Mouse (Mus musculus): ENCODE measurements at regions not wholly inside any gene's neighbourhood (a gene's known extent, or its start where the extent isn't known, plus 50 kb on each side); places are given as distances from the start of the nearest gene placed in this dataset.
"Not testable (repeated sequence)": the region's sequence is repeated elsewhere in the genome, so short reads cannot be mapped to it uniquely, and the experiment has no call there.

DNA sequence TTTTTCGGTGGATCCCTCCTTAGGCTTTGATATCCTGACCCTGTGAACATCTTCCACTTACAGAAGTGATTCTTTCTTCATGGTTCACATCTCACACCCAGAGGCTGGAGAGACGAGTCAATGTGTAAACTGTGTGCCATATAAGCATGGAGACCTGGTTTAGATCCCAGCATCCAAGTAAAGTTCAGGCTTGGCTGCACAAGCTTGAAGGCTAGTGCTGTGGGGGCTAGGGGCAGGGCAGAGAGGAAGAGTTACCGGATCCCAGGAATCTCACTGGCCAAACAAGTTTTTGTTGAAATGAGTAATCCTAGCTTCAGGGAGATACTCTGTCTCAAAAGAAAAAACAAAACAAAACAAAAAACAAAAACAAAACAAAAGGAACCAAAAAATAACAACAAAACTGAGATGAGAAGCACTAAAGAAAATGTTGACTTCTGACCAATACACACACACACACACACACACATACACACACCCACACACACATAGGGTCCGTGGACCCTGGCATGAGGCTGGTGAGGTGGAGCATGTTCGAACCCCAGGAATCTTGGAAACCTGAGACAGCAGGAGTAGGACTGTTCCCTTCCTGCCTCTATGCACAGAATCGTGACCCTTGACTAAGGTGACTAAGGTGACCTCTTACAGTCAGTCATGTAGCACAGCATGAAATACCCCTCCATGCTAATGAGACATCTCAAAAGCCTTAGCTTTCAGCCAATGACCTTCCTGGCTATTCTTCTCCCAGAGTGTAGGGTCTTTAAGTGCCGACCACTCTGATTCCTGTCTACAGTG is 55.2 kb downstream of the Gm12728 start:
- DNase-seq, result no peak

DNA sequence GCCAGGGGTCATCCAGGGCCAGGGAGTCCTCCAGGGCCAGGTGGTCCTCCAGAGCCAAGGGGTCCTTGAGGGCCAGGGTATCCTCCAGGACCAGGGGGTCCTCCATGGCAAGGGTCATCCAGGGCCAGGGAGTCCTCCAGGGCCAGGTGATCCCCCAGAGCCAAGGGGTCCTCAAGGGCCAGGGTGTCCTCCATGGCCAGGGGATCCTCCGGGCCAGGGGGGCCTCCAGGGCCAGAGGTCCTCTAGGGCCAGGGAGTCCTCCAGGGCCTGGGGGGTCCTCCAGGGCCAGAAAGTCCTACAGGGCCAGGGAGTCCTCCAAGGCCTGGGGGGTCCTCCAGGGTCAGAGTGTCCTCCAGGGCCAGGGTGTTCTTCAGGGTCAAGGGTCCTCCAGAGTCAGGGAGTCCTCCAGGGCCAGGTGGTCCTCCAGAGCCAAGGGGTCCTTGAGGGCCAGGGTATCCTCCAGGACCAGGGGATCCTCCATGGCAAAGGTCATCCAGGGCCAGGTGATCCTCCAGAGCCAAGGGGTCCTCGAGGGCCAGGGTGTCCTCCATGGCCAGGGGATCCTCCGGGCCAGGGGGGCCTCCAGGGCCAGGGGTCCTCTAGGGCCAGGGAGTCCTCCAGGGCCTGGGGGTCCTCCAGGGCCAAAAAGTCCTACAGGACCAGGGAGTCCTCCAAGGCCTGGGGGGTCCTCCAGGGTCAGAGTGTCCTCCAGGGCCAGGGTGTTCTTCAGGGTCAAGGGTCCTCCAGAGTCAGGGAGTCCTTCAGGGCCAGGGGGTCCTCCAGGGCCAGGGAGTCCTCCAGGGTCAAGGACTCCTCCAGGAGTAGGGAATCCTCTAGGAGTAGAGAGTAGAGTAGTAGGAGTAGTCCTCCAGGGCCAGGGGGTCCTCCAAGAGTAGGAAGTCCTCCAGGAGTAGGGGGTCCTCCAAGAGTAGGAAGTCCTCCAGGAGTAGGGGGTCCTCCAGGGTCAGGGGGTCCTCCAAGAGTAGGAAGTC is 56.6 kb downstream of the Gm12728 start:
- not testable (repeated sequence) for DNase-seq

DNA sequence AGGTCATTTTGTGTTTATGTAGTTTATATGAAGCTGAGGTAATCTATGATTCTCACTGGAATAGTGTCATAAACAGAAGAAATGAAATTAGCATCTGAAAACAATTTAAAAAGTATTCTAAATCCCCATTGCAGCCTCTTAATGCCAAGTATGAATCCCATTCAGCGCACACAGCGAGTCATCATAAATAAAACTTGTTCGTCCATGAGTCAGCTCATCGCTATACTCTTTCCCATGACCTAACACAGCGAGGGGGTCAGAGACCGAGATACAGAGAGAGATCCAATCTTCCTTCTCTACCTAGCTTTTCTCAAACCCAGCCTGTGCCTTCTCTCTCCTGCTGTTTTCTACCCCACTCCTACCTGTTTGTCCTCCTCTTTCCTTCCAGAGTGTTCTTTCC is 63.4 kb downstream of the Gm12728 start:
- DNase-seq, result no peak

DNA sequence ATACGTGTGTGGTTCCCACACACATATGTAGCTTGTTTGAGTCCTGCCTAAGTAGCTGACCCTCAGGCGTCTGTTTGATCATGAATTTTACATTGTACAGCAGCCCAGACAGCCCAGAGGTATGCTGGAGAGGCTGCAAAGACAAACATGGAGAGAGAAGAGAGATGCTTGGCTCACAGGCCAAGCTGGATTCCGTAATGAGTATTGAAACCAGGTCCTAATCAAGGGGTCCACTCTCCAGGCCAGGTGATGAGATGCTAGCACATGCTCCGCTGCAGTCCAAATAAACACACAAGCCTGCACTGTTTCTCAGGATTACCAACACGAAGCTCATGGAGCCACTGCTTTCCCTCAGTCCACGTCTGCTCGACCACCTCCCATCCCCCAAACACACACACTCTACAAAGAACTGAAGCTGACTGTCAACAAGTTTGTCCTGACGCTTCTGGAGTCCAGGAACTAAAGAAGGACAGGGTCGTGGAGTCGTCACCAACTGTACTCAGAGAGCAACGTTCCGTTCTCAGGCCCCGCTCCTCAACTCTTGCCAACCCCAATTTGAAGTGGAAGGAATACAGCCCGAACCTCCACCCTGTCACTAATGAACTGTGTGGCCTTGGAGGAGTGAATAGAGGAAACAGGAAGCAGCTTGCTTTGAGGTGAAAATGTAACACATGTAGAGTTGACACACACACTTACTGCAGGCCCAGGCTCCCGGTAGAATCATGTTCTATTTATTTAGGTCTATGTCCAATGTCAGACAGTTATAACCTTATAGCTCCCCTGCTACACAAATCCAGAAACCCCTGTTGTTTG is 69.6 kb downstream of the Gm12728 start:
- no peak for DNase-seq

DNA sequence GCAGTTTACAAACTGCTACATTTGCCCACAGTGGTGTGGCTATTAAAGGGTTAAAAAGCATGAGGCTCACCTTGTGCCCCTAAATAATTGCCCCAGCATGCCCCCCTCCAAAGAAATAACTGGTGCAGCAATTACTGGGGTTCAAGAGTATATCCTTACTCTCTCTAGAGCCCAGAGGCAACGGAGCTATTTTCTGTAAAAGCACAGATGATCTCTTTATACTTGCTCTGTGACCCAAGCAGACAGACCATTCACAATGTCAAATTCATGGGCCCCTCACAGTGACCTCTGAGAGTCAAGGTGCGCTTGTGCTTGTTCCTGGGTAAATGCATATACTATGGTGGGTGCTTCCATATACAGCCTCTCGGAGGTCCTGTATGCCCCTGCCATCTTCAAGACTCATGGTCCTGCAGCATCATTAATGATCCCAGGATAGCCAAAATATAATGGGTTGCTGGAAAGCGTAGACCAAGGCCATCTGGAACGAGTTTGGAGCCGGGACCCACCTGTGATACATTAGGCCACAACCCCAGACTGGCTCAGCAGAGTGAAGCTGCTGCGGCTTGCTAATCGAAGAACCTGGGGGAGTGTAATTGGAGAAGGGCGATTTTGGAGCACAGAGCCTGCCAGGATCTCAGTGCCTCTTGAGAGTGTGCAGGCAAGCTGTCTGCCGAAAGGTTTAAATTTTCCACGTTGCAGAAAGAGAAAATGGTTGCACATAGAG is 71.4 kb downstream of the Gm12728 start:
- DNase-seq, result no peak

DNA sequence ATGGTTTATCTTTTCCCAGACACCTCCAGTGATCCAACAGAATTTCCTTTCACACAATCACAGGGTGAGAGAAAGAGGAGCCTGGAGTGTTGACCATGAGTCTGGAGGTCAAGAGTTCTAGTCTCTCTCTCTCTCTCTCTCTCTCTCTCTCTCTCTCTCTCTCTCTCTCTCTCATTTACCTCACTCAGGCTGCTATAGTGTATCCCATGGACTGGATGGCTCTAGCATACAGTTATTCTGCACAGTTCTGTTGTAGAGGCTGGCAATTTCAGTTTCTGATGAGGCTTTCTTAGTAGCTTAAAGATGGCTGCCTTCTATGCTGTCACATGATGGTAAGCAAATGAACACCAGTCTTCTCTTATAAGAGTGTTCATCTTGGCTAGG is 72.0 kb downstream of the Gm12728 start:
- no peak for DNase-seq

DNA sequence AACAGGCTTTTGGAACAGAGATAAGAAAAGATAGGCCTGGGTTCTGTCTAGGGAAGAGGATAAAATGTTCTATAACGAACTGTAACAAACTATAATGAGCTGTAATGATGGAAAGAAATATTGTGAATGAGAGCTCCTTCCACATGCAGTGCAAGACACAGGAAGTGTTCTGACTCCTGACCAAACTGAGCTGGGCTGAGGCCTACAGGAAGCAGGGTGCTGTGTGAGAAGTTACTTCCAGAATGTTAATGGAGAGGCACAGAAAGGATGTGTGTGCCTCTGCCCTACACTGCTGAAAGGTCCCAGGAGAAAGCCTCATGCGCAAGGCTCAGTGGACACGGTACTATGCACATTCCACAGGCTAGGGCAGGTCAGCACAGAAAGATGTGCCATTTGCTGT is 80.8 kb downstream of the Gm12728 start:
- DNase-seq, result no peak

DNA sequence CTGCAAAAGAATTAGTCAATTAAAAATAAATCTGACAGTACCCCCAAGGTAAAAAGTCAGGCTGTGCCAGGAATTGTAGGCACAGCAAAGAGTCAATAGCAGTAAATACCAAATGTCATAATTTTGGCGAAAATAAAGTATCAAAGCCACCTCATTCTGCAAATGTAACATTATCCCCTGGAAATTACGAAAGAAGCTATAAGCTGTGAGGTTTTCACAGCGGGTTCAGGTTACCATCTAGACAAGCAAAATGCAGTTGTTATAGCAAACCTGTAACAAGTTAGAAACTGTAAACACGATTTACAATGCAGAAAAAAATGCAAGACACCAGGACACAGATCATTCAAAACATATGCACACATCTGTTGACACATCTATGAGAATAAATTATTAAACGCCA is 87.6 kb downstream of the Gm12728 start:
- no peak for DNase-seq

DNA sequence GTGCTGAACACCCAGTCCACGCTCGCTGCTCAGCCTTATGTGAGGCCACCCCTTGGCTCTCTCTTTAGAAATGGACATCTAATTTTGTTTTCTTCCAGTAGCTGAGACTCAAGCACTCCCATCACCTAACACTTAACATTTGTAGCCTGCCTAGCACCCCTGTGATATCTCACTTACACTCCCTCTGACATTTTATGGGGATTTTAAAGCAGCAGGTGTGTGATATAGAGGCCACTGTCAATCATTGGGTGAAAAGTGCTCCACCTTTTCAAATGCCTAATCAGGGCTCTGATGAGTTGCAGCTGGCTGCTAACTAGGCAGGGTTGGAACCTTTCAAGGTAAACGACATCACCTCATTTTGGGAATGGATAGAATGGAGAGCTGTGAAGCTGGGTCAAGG is 90.2 kb downstream of the Gm12728 start:
- DNase-seq, result no peak

DNA sequence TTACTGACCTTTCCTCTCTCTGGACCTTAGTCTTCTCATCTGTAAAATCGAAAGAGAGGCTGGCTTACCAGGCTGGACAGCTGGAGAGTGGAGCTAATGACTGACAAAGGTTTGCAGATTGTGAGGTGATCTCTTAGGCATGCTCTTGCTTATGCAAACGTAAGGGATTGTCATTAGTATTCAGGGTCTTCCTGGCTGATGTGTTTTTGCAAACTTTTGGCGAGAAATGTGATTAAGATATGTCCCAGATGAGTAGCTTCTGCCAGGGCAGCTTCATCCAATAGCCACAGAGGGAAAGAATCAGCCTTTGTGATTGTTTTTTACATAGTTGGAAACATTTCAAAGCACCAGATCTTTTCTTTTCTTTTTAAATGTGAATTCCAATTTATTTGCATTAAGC is 95.1 kb downstream of the Gm12728 start:
- no peak for DNase-seq

DNA sequence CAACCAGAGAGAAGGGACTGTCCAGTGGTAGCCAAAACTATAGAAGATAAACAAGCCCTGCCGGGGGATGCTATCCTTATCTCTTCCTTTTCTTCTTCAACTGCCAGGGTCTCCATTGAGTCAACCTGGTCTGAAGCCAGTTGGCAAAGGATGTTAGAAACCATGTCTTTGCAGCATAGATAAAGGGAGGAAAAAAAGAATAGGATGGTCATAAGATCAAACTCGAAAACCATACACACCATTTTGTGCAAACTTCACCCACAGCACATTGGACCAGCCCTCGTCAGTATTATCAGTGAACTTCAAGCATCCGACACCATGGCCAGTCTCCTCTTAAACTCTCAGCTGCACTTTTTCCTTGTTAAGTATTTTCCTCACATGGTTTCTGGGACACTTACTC is 101.8 kb downstream of the Gm12728 start:
- DNase-seq, result no peak

DNA sequence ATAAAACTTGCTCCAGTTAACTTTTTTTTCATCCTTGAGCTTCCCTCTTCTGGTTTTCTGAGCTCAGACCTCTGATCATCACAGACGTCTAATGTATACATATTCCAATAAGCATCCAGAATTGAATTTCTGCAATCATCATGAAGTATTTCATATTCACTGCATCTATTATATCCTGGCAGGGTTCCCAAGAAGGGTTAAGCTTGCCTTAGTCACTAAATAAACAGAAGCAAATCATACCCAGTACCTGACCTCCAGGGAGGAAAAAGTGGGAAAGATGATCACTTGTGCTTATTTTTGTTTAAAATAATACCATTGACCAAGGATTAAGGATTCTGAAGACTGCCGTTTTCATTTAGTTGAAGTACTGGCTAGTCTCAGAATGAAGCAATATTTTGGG is 102.4 kb downstream of the Gm12728 start:
- DNase-seq, result no peak

DNA sequence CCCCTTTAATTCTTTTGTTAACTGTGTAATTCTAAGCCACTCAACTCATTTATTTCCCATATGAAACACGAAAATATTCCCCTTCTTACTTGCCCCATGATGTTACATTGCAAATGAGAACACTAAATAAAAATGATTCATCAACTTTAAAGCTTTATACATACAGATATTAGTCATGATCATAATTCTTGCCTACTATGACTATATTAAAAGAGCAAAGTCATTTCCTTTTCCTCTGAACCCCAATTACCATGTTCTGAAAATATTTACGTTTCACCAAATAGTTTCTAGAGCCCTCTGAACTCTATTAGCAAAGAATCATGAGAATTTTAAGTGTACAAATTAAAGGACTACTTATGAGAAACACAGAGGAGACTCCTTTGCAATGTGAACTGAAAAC is 105.4 kb downstream of the Gm12728 start:
- DNase-seq, result no peak

DNA sequence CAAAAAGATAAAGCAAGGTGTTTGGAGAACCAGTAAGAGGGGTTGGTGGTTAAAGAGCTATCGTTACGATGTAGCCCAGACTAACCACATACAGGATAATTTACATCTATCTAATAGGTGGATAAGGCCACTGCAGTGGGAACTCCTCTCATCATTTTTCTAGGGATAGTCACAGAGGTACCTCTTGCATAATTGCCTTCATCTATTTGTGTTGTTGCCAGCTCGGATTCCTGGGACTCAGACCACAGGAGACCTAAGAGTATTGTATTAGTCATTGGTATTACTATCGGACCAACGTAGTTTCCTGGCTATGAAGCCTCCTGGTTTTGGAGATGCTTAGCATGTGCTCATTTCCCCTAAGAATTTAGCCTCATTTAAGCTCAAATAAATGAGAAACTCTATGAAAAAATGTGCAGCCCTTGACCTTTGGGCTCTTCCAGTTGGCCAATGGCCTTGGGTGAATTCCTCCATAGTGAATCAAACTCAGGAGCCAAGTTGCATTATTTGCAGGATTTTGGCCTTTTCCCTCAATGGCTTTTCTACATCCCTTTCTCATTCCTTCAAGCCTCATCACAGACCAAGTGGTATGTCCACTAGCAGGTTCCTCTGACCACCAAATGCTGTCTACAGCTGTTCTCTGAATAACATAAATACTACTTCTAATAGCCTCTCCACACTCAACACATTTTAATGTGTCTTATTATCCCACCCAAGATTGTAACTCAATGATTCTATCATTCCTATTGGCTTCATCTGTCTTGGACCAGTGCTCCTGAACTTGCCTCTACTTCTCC is 108.6 kb downstream of the Gm12728 start:
- DNase-seq, result no peak

DNA sequence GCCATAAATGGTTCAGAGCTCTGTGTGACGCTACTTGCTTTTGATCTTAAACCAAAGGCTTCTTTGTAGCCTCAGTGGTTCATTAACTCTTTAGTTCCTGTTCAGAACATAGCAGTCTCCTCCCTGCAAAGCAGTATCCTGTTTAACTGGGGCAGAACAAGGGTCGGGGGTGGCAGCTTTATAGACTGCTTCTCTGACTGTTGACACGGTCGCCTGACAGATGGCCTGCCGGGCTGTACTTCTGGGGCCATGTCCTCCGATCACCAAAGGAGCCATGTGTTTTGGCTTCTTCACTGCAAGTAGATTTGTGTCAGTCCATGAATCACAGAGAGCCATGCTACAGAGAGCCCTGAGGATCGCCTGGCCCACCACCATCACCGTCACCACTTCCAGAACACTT is 115.2 kb downstream of the Gm12728 start:
- DNase-seq, result no peak

DNA sequence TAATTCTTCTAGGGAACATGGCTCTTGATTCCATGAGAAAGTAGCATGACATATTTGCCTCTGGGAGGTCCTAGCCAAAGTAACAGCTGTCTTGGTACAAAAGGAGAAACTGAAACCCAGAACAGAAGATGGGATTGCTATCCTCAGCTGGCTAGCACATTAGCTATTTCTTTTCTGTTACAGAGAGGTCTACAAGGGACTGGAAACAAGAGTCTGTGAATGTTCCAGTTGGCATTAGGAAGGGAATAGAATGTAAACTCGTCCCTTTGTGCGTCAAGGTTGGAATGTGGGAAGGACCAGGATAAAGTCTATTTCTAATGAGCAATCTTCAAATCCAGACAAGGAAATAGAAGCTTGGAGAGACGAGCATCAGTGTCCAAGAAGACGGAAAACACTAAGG is 116.7 kb downstream of the Gm12728 start:
- DNase-seq, result no peak

DNA sequence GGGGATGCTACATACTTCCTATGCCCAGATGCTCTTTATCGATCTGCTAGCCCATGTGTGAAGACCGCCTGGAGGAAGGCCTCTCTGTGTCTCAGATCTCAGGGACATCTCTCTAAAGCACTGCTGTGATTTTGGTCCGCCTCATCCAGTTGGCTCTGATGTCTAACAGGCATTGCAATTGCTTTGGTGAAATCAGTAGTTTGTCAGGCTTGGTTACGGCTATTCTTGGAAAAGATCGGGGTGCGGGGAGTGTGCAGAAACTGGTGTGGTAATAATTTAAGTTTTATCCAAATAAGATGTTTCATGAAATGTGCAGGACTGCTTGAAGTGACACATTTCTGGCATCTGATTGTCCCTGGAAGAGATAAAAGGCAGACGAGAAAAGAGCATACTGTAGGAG is 117.9 kb downstream of the Gm12728 start:
- DNase-seq, result no peak

DNA sequence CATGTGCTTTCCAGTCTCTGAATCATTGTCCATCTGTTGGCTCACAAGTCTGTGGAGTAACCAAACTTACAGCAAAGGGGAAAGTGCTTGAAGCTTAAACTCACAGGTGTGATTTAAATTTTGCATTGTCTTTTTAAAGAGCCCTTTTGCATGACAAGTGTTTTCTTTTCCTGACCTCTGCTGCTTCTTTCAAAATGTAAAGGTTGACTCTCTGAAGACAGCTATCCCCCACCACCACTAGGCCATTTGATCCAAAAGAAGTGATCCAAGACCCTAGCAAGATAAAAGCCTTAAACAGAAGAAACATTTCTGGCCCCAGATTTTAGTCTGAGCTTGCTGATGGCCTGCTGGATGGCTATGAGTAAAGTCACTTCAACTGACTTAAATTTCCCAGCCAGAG is 118.6 kb downstream of the Gm12728 start:
- DNase-seq, result no peak

DNA sequence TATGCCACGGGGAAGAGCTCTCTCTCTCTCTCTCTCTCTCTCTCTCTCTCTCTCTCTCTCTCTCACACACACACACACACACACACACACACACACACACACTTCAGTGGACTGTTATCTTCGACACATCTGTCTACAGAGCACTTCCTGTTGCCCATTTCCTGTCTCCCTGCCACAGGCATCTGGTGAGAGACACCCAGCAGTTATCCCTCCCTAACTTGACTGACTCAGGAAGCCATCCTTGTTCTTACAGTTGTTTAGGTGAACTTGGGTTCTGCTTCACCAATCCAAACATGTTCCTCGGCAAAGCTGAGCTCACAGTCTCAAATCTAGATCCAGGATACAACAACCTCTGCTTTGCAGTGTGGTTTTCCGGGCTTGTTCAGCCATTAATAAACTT is 119.6 kb downstream of the Gm12728 start:
- no peak for DNase-seq

DNA sequence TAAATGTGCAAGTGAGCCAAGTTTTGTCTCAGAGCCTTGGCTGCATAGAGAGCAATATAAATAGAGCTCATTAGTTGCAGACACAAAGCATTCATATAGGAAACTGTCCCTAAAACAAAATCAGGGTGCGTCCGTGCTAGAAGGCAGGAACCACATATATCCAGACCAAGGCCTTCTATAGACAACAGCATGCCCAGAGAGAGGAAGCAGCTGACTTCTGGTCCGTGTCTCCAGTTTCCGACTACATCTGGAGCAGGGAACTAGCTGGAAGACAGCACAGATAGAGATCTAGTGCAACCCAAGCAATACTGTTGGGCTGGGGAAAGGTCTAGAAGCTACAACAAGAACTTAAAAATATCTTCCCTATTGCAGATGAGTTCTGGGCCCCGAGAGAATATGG is 121.0 kb downstream of the Gm12728 start:
- DNase-seq, result no peak

DNA sequence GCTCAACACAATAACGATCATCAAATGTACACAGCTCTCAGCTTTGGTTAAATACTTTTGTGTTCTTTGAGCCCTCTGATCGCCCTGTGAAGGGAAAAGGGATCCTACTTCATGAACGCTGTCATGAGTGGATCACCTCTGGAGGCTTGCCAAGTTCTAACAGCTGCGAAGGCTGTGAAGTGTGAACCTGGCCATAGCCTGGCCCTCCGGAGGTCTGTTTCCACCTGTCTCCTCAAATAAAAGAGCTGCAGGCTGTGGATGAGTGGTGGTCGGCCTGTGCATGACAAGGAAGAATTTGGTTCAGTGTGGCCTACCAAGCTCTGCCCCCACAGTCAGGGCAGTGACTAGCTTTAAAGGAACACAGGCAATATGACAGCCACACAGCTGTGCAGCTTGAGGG is 122.0 kb downstream of the Gm12728 start:
- DNase-seq, result no peak

DNA sequence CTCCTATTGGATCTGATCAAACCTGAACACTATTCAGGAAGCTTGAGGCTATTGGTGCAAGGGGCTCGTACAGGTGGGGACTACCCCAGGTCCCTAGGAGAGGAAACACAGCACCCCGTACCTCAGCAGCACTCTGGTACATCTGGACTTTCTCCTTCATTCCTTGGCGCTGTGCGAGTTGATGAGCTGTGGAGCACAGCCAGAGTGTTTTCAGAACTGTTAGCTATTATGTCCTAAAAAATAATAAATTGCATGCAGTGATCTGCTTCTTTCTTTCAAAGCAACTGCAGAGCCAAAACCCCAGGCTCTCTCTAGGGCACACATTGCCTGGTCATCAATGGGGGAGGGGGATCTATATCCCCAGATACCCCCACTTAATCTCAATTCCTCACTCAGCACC is 122.6 kb downstream of the Gm12728 start:
- no peak for DNase-seq
